Mouse (Mus musculus) heart, postnatal 25 days (tissue): ENCODE measurements around the gene Mettl5. TPM values are rescaled to one million over a fixed set of nuclear protein-coding genes. Genes with fewer than 3 reads are reported as not detected.
A peak's percentile ranks its signal among the peaks of the same experiment; 100 is the strongest.

ENCODE experiments used
- DNase-seq: peaks from one replicate; pipeline ENCODE4 v3.0.0; 2022; ENCODE audit warnings: low spot score
- intact Hi-C: fragments of 180-260 bp; cut with DNase I; formaldehyde crosslinking; loops from one replicate; pipeline ENCODE4 v1.15.1; 2025
- total RNA-seq, 2 experiments: library from RNA; stranded (reverse); gene quantifications; 2 replicates each; pipeline ENCODE4 v1.2.3; 2021

Gene Mettl5
- total RNA-seq, 2 experiments from 2014 or later, result 21.4 to 23.6 TPM

- DNase-seq, result peak; percentile 83
- intact Hi-C loops, result loop anchor here (2.0 to 10.0 kb wide), 5 partner anchors 23 to 227 kb away; partner anchors contain the start of genes Klhl23 and Mettl5
Measured at GRCm38 (mm10) chr2:69861485-69862091, 23.8 kb downstream of the Mettl5 start, which contains the start of gene Ssb. Gene Ssb (plus strand): TSS chr2:69861562.

- no peak for DNase-seq
- intact Hi-C loops, result loop anchor here (2.0 to 10.0 kb wide), 5 partner anchors 24 to 226 kb away; partner anchors contain the start of genes Klhl23 and Mettl5
Measured at GRCm38 (mm10) chr2:69860972-69861452, 24.4 kb downstream of the Mettl5 start.

GRCm38 (mm10) chr2:69857882-69858281 lies 27.5 kb downstream of the Mettl5 start:
- intact Hi-C loops, result no loop called here
- DNase-seq, result no peak

DNA sequence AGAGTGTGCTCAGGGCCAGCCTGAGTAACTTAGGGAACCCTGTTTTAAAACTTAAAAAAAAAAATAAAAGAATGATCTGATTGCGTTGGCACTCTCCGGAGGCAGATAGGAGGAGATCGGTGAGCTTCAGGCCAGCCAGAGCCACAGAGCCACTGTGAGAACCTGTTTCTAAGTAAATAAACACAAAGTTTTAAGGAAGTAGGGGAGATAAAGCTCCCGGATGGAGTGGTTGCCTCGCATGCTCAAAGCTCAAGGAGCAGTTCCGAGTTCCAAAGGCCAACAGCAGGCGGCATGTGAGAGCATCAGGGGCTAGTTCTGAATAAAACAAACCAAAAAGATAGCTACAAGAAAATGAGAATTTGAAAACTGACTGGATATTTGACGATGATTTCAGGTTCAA lies 29.0 kb downstream of the Mettl5 start:
- intact Hi-C loops, result no loop called here
- no peak for DNase-seq

GRCm38 (mm10) chr2:69851427-69852058 lies 33.9 kb downstream of the Mettl5 start:
- intact Hi-C loops, result no loop called here
- no peak for DNase-seq

DNA sequence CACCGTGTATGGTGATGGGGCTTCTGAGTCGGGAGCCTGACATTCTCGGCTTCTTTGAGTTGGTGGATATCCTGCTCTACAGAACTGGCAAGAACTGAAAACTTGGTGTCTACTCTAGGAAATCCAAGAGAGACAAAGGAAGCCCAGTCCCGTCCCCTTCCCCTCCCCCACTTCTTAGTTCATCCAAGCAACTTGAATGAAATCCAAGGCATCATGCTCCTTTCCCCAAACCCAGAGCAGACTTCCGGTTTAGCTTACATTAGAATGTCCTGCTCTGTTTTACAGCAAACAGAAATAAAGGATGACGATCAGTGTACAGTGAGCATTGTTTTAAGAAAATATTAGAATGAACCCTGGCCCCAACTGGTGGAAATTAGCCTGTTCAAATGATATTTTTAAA lies 36.2 kb downstream of the Mettl5 start:
- intact Hi-C loops, result no loop called here
- no peak for DNase-seq

- DNase-seq, result no peak
- intact Hi-C loops, result no loop called here
Measured at GRCm38 (mm10) chr2:69840261-69840660, 45.2 kb downstream of the Mettl5 start.

DNA sequence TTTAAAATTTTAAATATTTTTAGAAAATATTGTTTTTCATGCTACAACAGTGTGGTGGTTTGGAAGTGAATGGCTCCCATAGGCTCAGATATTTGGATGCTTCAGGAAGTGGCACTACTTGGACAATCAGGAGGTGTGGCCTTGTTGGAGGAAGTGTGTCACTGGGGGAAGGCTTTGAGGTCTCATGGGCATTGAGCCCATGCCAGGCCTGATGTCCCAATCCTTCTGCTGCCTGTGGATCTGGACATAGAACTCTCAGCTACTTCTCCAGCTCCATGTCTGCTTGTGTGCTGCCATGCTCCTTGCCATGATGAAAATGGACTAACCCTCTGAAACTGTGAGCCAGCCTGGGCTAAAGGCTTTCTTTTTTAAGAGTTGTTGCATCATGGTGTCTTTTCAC lies 46.7 kb downstream of the Mettl5 start:
- DNase-seq, result no peak
- intact Hi-C loops, result no loop called here

DNA sequence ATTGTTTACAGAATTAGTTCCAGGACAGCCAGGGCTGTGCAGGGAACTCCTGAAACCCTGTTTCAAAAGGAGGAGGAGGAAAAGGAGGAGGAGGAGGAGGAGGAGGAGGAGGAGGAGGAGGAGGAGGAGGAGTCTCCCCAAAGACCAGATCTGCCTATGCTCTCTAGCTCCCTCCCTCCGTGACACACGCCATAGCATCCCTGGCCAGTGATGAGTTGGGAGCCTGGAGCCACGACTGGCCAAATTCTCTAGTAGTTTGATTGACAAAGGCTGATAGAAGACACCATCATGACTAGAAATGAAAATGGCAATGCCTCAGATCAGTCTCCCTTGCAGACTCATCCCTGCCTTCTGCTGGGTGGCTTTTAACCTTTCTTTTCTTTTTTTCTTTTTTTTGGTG lies 47.4 kb downstream of the Mettl5 start:
- intact Hi-C loops, result no loop called here

GRCm38 (mm10) chr2:69837244-69837967 lies 48.0 kb downstream of the Mettl5 start:
- DNase-seq, result no peak
- intact Hi-C loops, result no loop called here

More for the DNA sequence above, 47.4 kb downstream of the Mettl5 start:
- DNase-seq, result no peak

DNA sequence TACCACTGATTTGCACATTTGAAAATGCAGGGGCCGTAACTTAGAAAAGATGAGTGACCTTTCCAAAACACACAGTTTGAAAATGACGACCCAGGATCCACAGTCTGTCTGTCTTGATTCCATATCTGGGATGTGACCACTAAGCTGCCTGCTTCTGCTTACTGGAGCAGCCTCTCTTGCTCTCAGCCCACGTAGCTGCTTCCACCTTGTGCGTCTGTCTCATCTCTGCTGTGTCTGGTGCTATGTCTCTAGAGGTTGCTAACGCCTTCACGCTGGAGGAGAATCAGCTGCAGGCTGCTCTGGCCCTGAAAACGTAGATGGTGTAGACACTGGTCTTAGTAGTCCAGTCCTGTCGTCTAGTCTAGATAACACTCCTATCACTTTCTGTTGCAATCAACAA lies 55.3 kb downstream of the Mettl5 start:
- intact Hi-C loops, result no loop called here
- DNase-seq, result no peak

DNA sequence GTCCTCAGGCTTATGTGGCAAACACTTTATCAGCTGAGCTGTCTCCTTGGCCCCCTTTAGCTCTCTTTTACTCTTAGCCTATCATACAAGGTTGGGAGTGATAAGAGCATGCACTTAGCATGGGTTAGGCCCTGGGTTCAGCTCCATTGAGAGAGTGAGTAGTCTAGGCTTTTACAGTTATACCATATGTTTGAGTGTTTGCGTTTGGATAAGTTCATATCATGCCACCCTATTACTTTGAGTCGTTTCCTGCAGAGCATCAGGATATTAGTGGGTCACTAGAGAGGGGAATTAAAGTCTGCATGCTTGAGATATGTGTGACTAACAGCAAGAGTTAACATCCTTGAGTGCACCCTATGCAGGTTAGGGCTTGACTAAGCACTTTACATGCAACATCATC lies 55.7 kb downstream of the Mettl5 start:
- DNase-seq, result no peak
- intact Hi-C loops, result no loop called here

- DNase-seq, result no peak
- intact Hi-C loops, result no loop called here
Measured at GRCm38 (mm10) chr2:69828031-69828430, 57.4 kb downstream of the Mettl5 start.

DNA sequence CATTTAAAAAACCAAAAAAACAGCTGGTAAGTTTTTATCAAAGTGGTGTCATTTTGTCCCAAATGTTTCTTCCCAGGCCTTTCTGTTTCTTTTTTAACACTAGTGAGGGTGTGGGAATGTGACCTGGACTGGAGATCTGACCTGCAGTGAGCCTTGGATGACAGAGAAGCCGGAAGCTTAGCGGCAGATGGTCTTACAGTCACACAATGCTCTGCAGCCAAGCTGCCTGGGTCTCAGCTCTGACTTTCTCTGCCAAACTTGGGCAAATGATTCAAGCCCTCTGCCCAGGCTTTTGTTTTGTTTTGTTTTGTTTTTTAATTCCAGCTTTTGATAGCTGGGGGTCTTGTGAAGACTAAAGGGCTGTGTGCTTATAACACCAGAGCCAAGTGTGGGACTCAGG lies 59.0 kb downstream of the Mettl5 start:
- intact Hi-C loops, result no loop called here
- DNase-seq, result no peak

GRCm38 (mm10) chr2:69825898-69826297 lies 59.5 kb downstream of the Mettl5 start:
- intact Hi-C loops, result no loop called here
- DNase-seq, result no peak

DNA sequence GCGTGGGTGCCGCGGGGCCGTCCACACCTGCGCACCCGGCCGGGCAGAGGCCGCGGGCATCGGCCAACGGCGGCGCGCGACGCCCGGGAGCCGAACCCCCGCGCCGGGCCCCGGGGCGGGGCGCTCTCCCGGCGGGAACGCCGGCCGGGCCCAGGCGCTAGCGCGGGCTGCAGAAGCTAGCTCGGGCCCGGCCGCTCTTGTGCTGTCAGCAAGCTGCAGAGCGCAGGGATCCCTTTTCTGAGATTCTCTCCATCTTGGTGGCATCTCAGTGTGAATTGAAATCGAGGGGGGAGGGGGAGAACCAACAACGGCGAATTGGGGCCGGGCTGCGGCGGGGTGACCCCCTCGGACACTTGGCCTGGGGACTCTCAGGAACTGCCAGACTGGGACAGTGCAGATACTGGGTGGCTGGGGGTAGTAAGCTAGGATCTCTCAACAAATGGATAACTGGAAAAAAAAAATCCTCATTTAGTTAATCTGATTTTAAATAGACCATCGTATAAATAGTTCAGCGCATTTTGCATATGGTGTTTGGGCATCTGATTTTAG lies 62.2 kb downstream of the Mettl5 start:
- intact Hi-C loops, result loop anchor here (5.0 kb wide), 1 partner anchor 39 kb away; the partner anchor contains the start of gene Ssb

GRCm38 (mm10) chr2:69822361-69823128 lies 62.9 kb downstream of the Mettl5 start:
- intact Hi-C loops, result loop anchor here (5.0 kb wide), 1 partner anchor 40 kb away; the partner anchor contains the start of gene Ssb

More for the DNA sequence above, 62.2 kb downstream of the Mettl5 start:
- DNase-seq, result no peak

GRCm38 (mm10) chr2:69821711-69822110 lies 63.7 kb downstream of the Mettl5 start, which contains the start of gene Klhl23:
Gene Klhl23 (plus strand): TSS chr2:69821944.
- intact Hi-C loops, result loop anchor here (5.0 kb wide), 1 partner anchor 41 kb away; the partner anchor contains the start of gene Ssb

More at GRCm38 (mm10) chr2:69822361-69823128, 62.9 kb downstream of the Mettl5 start:
- DNase-seq, result peak; percentile 8

More at GRCm38 (mm10) chr2:69821711-69822110, 63.7 kb downstream of the Mettl5 start, which contains the start of gene Klhl23:
- no peak for DNase-seq
